Mouse (Mus musculus): ENCODE results near the gene Cryge. TPM values are rescaled to one million over a fixed set of nuclear protein-coding genes. Genes with fewer than 3 reads are reported as not detected.
"Not testable (repeated sequence)": the region's sequence is repeated elsewhere in the genome, so short reads cannot be mapped to it uniquely, and the experiment has no call there.

The Cryge gene
- polyA plus RNA-seq (2015; fragmentation: Nextera tagmentation; extraction: Ambion mirVana), result not detected in 2 replicates

DNA sequence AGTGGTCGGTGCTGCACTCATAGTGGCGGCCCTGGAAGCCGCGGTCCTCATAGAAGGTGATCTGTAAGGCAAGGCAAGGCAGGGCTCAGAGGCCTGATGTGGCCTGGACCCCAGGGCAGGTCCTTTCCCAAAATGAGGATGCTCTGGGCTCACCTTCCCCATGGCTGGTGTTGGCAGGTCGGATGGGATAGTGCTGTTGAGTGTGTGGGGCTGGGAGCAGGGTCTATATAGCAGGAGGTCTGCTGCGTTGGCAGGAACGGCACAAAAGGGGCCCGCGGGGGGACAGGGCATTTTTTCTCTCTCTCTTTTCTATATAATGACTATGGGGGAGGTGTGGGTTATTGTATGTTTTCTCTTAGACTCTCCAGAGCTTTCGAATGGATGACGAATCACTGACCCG is at the start of gene Cryge:
TSS of gene Cryge (minus strand) at position 198 of the 400 bp plus-strand sequence.
- H3K9ac ChIP-seq; H3K4me2 ChIP-seq; H3K4me3 ChIP-seq (replicated peaks); H3K9me3 ChIP-seq (replicated peaks); H3K4me1 ChIP-seq (replicated peaks); H3K27ac ChIP-seq; H3K36me3 ChIP-seq; H3K27me3 ChIP-seq; DNase-seq; ATAC-seq (ENCODE audit: low read depth): not testable (repeated sequence)
- 72% methylated on average over 12 of the region's 12 CpGs for WGBS (ENCODE audit: insufficient replicate concordance)

DNA sequence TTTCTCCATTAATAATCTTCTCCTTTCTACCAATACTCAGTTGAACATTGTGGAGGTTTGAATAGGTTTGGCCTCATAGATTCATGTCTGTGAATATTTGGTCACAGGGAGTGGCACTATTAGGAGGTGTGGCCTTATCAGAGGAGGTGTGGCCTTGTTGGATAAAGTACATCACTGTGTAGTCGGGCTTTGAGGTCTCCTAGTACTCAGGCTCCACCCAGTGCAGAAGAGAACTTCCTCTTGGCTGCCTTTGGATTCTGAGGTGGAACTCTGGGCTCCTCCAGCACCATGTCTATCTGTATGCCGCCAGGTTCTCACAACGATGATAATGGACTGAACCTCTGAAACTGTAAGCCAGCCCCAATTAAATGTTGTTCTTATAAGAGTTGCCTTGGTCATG is 46.0 kb upstream of the Cryge start:
- WGBS (ENCODE audit: insufficient replicate concordance), result 57% methylated on average over 3 of the region's 3 CpGs
- ATAC-seq (ENCODE audit: low read depth), result no peak
- no peaks in the 10 kb centered on the region for H3K36me3 ChIP-seq

DNA sequence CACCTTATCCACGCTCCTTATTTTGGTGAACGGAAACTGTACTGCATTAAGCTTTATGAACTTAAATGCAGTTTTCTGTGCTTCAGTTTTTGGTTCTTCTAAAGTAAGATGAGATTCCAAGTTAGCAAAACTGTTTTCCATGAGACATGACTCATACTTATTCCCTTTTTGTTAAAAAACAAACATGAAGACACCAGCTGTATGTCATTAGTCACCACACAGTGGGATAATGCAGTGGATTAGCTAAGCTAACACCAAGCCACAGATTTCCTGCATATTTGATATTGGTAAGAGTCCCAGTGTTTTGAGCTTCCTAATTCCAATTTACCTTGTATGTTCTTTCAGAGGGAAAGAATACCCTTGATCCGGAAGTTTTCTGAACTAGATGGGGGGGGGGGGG is 40.6 kb upstream of the Cryge start:
- no peaks in the 10 kb centered on the region for H3K4me1 ChIP-seq (replicated peaks)
- no peaks in the 10 kb centered on the region for H3K27me3 ChIP-seq
- WGBS (ENCODE audit: insufficient replicate concordance), result 76% methylated on average over 3 of the region's 3 CpGs
- DNase-seq (no peak), ATAC-seq (ENCODE audit: low read depth) (no peak)
- no peak overlapping the region for H3K27ac ChIP-seq
- H3K36me3 ChIP-seq, result no peaks in the 10 kb centered on the region
- H3K4me3 ChIP-seq (replicated peaks), result no peak overlapping the region
- no peak overlapping the region for H3K4me2 ChIP-seq
- H3K9me3 ChIP-seq (replicated peaks), result no peaks in the 10 kb centered on the region
- no peak overlapping the region for H3K9ac ChIP-seq

More for the DNA sequence above, 46.0 kb upstream of the Cryge start:
- Histone ChIP-seq H3K4me2 (no peak overlapping the region), H3K27me3 (no peaks in the 10 kb centered on the region), H3K9me3 (replicated peaks) (no peaks in the 10 kb centered on the region), H3K4me1 (replicated peaks) (no peaks in the 10 kb centered on the region), H3K27ac (no peak overlapping the region), H3K4me3 (replicated peaks) (no peak overlapping the region), H3K9ac (no peak overlapping the region)
- no peak for DNase-seq

DNA sequence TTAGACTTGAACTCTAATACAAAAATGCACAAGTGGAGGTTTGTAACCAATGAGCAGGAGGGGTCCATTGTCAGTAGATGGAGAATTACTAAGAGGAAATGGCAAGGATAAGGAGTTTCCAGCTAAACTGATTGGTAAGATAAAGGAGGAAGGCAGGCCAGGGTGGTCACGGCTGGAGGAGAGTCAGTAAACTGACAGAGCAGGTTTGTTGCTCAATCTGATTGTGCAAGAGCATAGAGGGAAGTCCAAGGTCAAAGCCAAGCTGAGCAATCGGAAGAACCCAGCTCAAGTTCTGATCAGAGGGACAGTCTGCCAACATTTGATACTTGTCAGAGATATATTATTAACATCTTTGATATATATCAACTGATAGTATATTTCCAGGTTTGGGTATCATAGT is 39.4 kb upstream of the Cryge start:
- Histone ChIP-seq H3K36me3 (no peaks in the 10 kb centered on the region), H3K27ac (no peak overlapping the region), H3K4me1 (replicated peaks) (no peaks in the 10 kb centered on the region), H3K9me3 (replicated peaks) (no peaks in the 10 kb centered on the region), H3K9ac (no peak overlapping the region), H3K4me2 (no peak overlapping the region), H3K4me3 (replicated peaks) (no peak overlapping the region), H3K27me3 (no peaks in the 10 kb centered on the region)
- DNase-seq (no peak), ATAC-seq (ENCODE audit: low read depth) (0 out of 2 replicates have a peak, but pooled peaks have one; percentile 36)
- 8% methylated on average over 2 of the region's 2 CpGs for WGBS (ENCODE audit: insufficient replicate concordance)

DNA sequence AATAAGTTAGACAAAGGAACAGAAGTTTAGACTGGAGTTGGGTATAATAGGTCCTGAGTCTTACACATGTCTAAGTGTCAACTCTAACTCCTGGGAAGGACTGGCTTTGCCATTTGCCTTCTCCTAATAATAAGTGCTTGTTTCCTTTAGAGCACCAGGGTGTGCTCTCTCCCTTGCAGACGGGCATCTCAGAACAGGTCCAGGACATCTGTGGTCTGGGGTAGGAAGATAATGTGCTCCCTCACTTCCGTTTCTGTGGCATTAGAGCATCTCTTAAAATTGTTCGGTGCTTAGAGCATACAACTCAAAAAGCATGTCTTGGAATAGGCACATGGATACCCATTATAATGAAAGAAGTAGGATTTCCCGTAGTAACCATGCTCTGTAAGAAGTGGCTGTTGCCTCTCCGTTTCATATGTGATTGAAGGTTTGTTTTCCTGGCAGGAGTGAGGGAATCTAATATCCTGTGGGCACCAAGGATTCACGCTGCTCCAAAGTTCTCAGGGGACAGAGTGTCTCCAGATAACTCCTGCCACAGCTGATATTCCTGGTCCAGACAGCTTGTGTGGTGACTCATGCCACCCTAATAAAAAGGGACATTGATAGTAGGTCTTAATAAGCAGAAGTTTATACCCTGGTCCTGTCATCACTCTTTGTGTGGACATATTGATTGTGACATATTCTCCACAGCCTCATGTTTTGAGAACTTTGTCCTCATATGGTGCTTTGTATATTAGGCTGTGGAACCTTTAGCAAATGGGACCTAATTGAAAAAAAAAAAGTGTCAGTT is 37.8 kb upstream of the Cryge start:
- no peak overlapping the region for H3K4me2 ChIP-seq
- no peak overlapping the region for H3K27ac ChIP-seq
- H3K27me3 ChIP-seq, result no peaks in the 10 kb centered on the region
- H3K9me3 ChIP-seq (replicated peaks), result no peaks in the 10 kb centered on the region
- WGBS (ENCODE audit: insufficient replicate concordance), result 47% methylated on average over 6 of the region's 6 CpGs
- H3K9ac ChIP-seq, result no peak overlapping the region
- H3K36me3 ChIP-seq, result no peaks in the 10 kb centered on the region
- DNase-seq (no peak), ATAC-seq (ENCODE audit: low read depth) (no peak)
- no peaks in the 10 kb centered on the region for H3K4me1 ChIP-seq (replicated peaks)
- no peak overlapping the region for H3K4me3 ChIP-seq (replicated peaks)

DNA sequence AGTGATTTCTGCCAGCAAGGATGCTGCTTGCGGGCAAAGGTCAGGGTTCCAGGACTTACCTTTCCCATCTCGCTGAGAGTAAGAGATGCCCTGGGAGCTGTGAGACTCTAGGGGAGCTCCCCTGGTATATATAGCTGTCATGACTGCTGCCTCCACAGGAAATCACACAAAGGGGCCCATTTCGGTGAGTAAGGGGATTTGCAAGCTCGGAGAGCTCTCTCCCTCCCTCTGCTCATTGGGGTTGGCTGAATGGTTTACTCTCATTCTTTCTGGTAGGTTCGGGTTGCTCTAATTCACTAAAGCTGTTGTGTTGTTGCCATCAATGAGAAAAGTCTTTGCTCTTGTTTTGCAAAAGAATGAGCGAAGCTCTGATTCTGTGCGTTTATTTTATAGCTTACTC is 31.2 kb upstream of the Cryge start, which contains the start of gene Crygb:
TSS of gene Crygb (minus strand) at position 101 of the 400 bp plus-strand sequence.
- no peak within 1 kb of the TSS for H3K4me2 ChIP-seq
- H3K27ac ChIP-seq, result no peak within 1 kb of the TSS
- H3K4me3 ChIP-seq (replicated peaks), result no peak within 1 kb of the TSS
- no peaks in the 10 kb centered on the region for H3K36me3 ChIP-seq
- H3K27me3 ChIP-seq, result no peaks in the 10 kb centered on the region
- H3K9me3 ChIP-seq (replicated peaks), result no peaks in the 10 kb centered on the region
- H3K4me1 ChIP-seq (replicated peaks), result no peaks in the 10 kb centered on the region
- H3K9ac ChIP-seq, result no peak within 1 kb of the TSS
- ATAC-seq (ENCODE audit: low read depth) (no peak), DNase-seq (no peak)
- 43% methylated on average over 7 of the region's 7 CpGs for WGBS (ENCODE audit: insufficient replicate concordance)

DNA sequence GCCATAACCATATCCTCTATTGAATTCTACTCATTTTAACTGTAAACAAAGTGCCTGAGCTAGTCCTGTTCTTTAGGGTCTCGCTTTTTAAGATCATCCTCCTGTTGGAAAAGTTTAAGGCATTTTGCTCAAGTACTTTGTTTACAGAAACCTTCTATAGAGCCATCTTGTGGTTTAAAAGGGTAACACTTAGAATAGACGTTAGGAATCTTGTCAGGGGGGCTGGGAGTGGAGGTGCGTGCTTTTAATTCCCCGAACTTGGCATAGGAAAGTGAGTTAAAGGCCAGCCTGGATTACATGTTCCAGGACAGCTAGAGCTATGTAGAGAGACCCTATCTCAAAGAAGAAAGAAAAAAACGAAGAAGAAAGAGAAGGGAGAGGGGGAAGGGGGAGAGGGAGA is 24.7 kb upstream of the Cryge start:
- Histone ChIP-seq H3K4me1 (replicated peaks) (no peaks in the 10 kb centered on the region), H3K9me3 (replicated peaks) (no peaks in the 10 kb centered on the region), H3K4me2 (no peak overlapping the region), H3K27ac (no peak overlapping the region), H3K4me3 (replicated peaks) (no peak overlapping the region), H3K9ac (no peak overlapping the region), H3K27me3 (no peaks in the 10 kb centered on the region), H3K36me3 (no peaks in the 10 kb centered on the region)
- WGBS (ENCODE audit: insufficient replicate concordance), result 22% methylated on average over 5 of the region's 5 CpGs
- ATAC-seq (ENCODE audit: low read depth), result no peak
- no peak for DNase-seq

DNA sequence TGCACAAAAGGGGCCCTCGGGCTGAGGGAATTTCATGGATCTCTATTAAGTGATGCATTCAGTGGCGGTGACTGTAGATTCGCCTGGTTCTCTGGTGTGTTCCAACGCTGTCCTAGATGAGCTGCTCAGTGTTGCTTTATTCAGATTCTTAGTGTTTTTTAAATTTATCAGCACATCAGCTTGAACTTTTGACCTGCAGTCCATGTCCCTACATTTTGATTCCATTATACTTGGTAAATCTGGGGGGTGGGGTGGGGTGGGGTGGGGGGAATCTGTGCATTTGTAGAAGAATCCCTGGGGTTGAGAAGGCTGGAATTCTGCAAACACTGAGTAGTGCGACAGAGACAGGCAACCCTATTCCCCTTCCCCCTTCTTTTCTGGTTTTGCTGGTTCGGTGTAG is 22.6 kb upstream of the Cryge start, which contains the start of gene Crygc:
TSS of gene Crygc (minus strand) at position 101 of the 400 bp plus-strand sequence.
- Histone ChIP-seq H3K4me2 (no peak within 1 kb of the TSS), H3K36me3 (no peaks in the 10 kb centered on the region), H3K27me3 (no peaks in the 10 kb centered on the region), H3K27ac (no peak within 1 kb of the TSS), H3K4me1 (replicated peaks) (no peaks in the 10 kb centered on the region), H3K9ac (no peak within 1 kb of the TSS), H3K4me3 (replicated peaks) (no peak within 1 kb of the TSS), H3K9me3 (replicated peaks) (no peaks in the 10 kb centered on the region)
- WGBS (ENCODE audit: insufficient replicate concordance), result 70% methylated on average over 6 of the region's 6 CpGs
- ATAC-seq (ENCODE audit: low read depth) (no peak), DNase-seq (no peak)

DNA sequence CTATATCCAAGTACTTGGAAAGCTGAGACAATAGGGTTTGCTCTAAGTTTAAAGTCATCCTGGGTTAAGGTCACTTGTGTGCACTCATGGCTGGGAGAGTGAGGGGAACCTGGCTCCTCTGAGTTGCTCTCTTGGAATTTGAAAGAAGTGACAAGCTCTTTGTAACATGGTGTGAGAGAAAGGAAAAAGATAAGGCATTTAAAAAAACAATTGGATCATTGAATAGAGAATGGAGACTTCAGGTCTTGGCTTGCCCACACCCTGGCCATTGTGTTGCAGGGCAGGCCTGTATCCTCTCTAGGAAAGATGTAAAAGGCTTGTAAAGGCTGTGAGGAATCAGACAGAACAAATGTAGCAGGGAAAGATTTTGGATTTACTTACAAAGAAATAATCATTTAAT is 16.9 kb upstream of the Cryge start:
- no peaks in the 10 kb centered on the region for H3K9me3 ChIP-seq (replicated peaks)
- ATAC-seq (ENCODE audit: low read depth), result no peak
- no peaks in the 10 kb centered on the region for H3K4me1 ChIP-seq (replicated peaks)
- no peaks in the 10 kb centered on the region for H3K36me3 ChIP-seq
- H3K9ac ChIP-seq, result no peak overlapping the region
- H3K4me2 ChIP-seq, result no peak overlapping the region
- H3K4me3 ChIP-seq (replicated peaks), result no peak overlapping the region
- no peak overlapping the region for H3K27ac ChIP-seq
- DNase-seq, result no peak
- H3K27me3 ChIP-seq, result no peaks in the 10 kb centered on the region

DNA sequence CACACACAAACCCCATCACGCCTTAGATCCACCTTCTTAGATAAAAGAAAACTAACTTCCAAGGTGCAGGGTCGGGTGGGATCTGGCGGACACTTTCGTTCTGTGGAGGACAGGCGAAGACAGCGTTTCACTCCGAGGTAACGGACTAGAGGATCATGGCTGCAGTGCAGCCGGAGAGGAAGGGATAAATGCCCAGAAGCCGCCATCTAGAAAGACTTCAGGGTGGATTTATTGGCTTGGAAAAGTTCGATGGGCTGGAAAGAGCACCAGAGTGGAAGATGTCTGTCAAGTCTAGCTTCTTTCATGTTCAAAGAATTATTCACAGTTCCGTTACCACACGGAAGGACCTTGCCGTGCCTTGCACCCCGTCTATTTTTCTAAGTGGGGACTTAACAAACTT is 13.3 kb upstream of the Cryge start:
- no peak overlapping the region for H3K9ac ChIP-seq
- no peaks in the 10 kb centered on the region for H3K9me3 ChIP-seq (replicated peaks)
- H3K4me2 ChIP-seq, result no peak overlapping the region
- no peak for ATAC-seq (ENCODE audit: low read depth)
- H3K36me3 ChIP-seq, result no peaks in the 10 kb centered on the region
- H3K4me3 ChIP-seq (replicated peaks), result no peak overlapping the region
- no peak overlapping the region for H3K27ac ChIP-seq
- H3K27me3 ChIP-seq, result no peaks in the 10 kb centered on the region
- 78% methylated on average over 15 of the region's 15 CpGs for WGBS (ENCODE audit: insufficient replicate concordance)
- DNase-seq, result no peak
- H3K4me1 ChIP-seq (replicated peaks), result no peaks in the 10 kb centered on the region

DNA sequence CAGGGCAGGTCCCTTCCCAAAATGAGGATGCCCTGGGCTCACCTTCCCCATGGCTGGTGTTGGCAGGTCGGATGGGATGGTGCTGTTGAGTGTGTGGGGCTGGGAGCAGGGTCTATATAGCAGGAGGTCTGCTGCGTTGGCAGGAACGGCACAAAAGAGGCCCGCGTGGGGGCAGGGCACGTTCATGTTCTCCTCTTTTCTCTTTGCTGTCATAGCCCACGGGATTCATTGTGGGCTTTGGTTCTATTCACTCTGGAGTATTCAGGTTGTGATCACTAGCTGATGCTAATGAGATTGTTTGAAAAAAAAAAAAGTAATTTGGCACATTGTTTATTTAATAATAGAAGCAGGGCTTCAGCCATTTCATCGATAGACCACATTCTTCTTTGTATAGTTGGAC is 12.4 kb upstream of the Cryge start, which contains the start of gene Crygd:
TSS of gene Crygd (minus strand) at position 101 of the 400 bp plus-strand sequence.
- H3K36me3 ChIP-seq, result no peaks in the 10 kb centered on the region
- H3K9me3 ChIP-seq (replicated peaks), result no peaks in the 10 kb centered on the region
- no peak within 1 kb of the TSS for H3K4me2 ChIP-seq
- H3K9ac ChIP-seq, result no peak within 1 kb of the TSS
- H3K4me3 ChIP-seq (replicated peaks), result no peak within 1 kb of the TSS
- H3K27me3 ChIP-seq, result no peaks in the 10 kb centered on the region
- H3K27ac ChIP-seq, result no peak within 1 kb of the TSS
- no peak for DNase-seq
- 71% methylated on average over 8 of the region's 8 CpGs for WGBS (ENCODE audit: insufficient replicate concordance)
- no peaks in the 10 kb centered on the region for H3K4me1 ChIP-seq (replicated peaks)
- ATAC-seq (ENCODE audit: low read depth), result no peak

DNA sequence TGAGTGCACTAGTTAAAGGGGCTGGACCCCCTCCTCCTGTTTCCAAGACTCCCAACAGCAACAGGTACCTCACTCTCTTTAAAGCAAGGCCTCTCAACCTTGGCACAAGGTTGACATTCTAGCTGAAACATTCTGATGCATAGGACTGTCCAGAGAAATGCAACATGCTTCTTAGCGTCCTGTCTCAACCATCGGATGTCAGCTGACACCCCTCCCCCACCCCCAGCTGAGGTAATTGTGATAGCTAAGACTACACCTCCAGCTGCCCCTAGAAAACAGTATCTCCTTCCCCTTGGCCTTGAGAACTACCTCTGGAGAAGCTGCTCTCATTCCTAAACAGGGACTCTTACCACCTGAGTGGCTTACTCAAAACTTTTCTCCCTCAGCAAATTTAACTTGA is 1.2 kb upstream of the Cryge start:
- Histone ChIP-seq H3K27ac (no peak overlapping the region), H3K36me3 (no peaks in the 10 kb centered on the region), H3K4me1 (replicated peaks) (no peaks in the 10 kb centered on the region), H3K9ac (no peak overlapping the region), H3K4me3 (replicated peaks) (no peak overlapping the region), H3K9me3 (replicated peaks) (no peaks in the 10 kb centered on the region), H3K27me3 (no peaks in the 10 kb centered on the region), H3K4me2 (no peak overlapping the region)
- WGBS (ENCODE audit: insufficient replicate concordance), result 40% methylated on average over 2 of the region's 2 CpGs
- no peak for ATAC-seq (ENCODE audit: low read depth)
- no peak for DNase-seq

Data from liver, embryonic 13.5 days (tissue).